Mouse (Mus musculus) G1E (cell line): ENCODE data around the gene Dock10. TPM values are rescaled to one million over a fixed set of nuclear protein-coding genes. Genes with fewer than 3 reads are reported as not detected.

ENCODE experiments used
- ATAC-seq: 2 replicates; pipeline ENCODE4 v1.8.0; 2016; ENCODE audit warnings: mild to moderate bottlenecking; ENCODE audit not compliant: insufficient number of reproducible peaks, poor library complexity, low FRiP score, severe bottlenecking; ENCODE audit errors: extremely low read depth
- DNase-seq: peaks from one replicate; pipeline ENCODE4 v3.0.0; 2012; ENCODE audit warnings: low spot score
- H3K27me3 ChIP-seq: 2 replicates; pipeline ENCODE4 v1.6.1; 2012; ENCODE audit warnings: mild to moderate bottlenecking, low read length, inconsistent platforms; ENCODE audit not compliant: insufficient read depth
- H3K36me3 ChIP-seq: replicated peaks from 2 replicates; pipeline ENCODE3; 2012; ENCODE audit warnings: mild to moderate bottlenecking, inconsistent platforms
- H3K4me1 ChIP-seq: 2 replicates; pipeline ENCODE4 v1.6.1; 2012; ENCODE audit warnings: low read depth, low read length, inconsistent platforms, mixed read lengths; ENCODE audit not compliant: insufficient read depth
- H3K4me3 ChIP-seq: 2 replicates; pipeline ENCODE4 v1.5.1; 2012; ENCODE audit warnings: low read depth, mild to moderate bottlenecking, inconsistent platforms, low read length, moderate library complexity, mixed read lengths
- H3K9me3 ChIP-seq: replicated peaks from 2 replicates; pipeline ENCODE4 v1.6.1; 2012; ENCODE audit warnings: inconsistent platforms
- CTCF ChIP-seq: IDR thresholded peaks from 2 replicates; pipeline ENCODE4 v1.5.1; 2012; ENCODE audit warnings: low read depth, low read length, inconsistent platforms, mixed read lengths
- GATA1 ChIP-seq: IDR thresholded peaks from 2 replicates; pipeline ENCODE4 v1.6.1; 2012; ENCODE audit warnings: borderline replicate concordance, low read length, inconsistent platforms, mixed read lengths
- GATA2 ChIP-seq: IDR thresholded peaks from 2 replicates; pipeline ENCODE4 v1.6.1; 2012; ENCODE audit warnings: low read depth, low read length, inconsistent platforms, borderline replicate concordance
- POLR2AphosphoS5 ChIP-seq: IDR thresholded peaks from 2 replicates; pipeline ENCODE4 v1.6.1; 2012; ENCODE audit warnings: low read depth, low read length, inconsistent platforms; ENCODE audit not compliant: insufficient replicate concordance
- TAL1 ChIP-seq: conservative IDR thresholded peaks from 2 replicates; pipeline ENCODE4 v1.6.1; 2012; ENCODE audit warnings: low read depth, low read length, inconsistent platforms, mixed read lengths
- polyA plus RNA-seq: library from polyadenylated mRNA; stranded (reverse); fragments of >175 nt; gene quantifications from 2 replicates; pipeline ENCODE4 v1.2.3, GENCODE M21; 2012
- total RNA-seq, 2 experiments: library from RNA; stranded (forward) in 1 of 2; stranded (reverse) in 1 of 2; fragments of 200-1000 nt in 1 of 2; fragments of >200 nt in 1 of 2; fragmentation: Nextera tagmentation in 1 of 2; gene quantifications; 2 replicates each; pipeline ENCODE4 v1.2.3; 2014 to 2017

Dock10 gene
- total and polyA plus RNA-seq, 3 experiments = 0.76 TPM; not detected in 2

DNA sequence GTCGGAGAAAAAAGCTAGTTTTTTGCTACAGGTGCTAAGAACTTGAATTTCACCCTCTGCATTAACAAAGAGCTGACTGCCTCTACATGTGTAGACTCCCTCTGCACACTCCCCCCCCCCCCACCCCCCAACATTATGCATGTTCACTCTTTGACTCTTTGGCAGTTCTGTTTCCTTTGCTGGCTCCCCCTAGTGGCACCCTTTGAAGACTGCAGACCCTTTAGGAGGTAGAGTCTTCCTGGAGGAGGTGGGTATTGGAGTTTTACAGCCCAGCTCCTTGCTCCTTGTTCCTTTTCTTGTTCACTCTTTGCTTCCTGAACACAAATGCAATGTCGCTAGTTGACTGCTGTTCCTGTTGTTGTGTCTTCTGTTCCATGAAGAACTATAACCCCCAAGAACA lies 181.4 kb downstream of the Dock10 start:
- ATAC-seq (no peak), DNase-seq (no peak)
- Histone ChIP-seq H3K4me3 (no peak overlapping the region), H3K4me1 (no peaks in the 10 kb centered on the region), H3K36me3 (no peaks in the 10 kb centered on the region), H3K9me3 (peaks cover 24% of the 10 kb centered on the region), H3K27me3 (no peaks in the 10 kb centered on the region)
- TF ChIP-seq GATA2 = no peak

DNA sequence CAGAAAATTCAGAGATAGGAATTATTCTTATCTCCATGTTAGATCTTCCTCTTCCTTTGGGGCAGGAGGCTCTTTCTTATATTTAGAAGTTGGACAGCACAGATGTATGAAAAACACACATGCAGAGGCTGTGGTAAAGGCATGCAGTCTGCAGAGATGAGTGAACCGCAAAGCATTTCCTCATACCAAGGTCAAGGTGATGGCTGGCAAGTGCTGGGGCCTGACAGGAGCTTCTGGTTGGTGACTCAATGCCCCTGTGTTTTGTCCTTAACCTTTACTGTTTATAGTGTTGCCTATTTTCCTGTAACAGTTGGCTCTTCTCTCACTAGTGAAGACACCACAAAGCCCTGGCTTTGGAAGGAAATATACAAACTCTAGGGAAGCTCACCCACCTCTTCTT lies 201.9 kb downstream of the Dock10 start:
- TF ChIP-seq GATA1 = no peak
- no peak for TF ChIP-seq CTCF
- no peak for TF ChIP-seq TAL1
- TF ChIP-seq POLR2AphosphoS5 = no peak
- TF ChIP-seq GATA2 = no peak
- Histone ChIP-seq H3K27me3 (no peaks in the 10 kb centered on the region), H3K9me3 (peaks cover 27% of the 10 kb centered on the region), H3K4me3 (no peak overlapping the region), H3K4me1 (no peaks in the 10 kb centered on the region), H3K36me3 (no peaks in the 10 kb centered on the region)
- ATAC-seq (no peak), DNase-seq (no peak)

DNA sequence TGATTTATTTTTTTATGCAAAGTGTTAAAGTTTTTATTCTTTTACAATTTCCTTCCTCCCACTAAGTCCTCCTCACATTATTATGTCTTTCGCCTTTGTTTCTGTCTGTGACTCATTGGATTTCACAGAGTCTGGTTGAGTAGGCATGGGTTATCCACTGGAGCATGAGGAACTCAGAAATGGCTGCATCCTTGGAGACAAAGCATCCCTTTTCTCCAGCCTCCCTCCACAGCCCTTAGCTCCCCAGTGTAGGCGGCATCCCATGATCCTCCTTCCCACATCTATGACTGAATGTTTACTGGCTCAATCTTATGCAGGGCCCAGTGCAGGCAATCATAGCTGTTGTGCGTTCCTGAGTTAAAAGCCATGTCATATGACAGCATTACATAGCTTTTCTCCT lies 216.8 kb downstream of the Dock10 start:
- H3K36me3 ChIP-seq = no peaks in the 10 kb centered on the region
- peaks cover 17% of the 10 kb centered on the region for H3K9me3 ChIP-seq
- no peaks in the 10 kb centered on the region for H3K27me3 ChIP-seq
- no peak for DNase-seq
- ATAC-seq = no peak
- no peaks in the 10 kb centered on the region for H3K4me1 ChIP-seq
- H3K4me3 ChIP-seq = no peak overlapping the region
- TF ChIP-seq POLR2AphosphoS5 (no peak), GATA2 (no peak), GATA1 (no peak), CTCF (no peak), TAL1 (no peak)

DNA sequence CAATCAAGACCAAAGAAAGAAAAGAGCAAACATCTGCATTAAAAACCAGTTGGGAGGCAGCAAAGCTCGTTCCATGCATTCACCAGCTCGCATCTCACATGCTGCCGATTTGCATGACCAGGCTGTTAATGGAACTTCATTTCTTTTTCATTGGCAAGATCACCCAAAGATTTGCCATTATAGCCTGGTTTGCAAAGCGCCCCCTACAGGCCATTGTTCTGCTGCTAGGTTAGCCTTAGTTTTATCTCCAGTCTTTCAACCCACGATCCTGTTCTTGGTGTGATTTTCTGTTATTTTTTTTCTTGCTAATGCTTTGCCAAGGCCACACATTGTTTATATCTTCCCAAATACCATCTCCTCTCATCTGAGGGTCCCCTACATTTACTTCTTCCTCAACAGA lies 236.1 kb downstream of the Dock10 start:
- Histone ChIP-seq H3K4me3 (no peak overlapping the region), H3K9me3 (peaks cover 6% of the 10 kb centered on the region; the same call in 1 of the 2 replicates), H3K36me3 (no peaks in the 10 kb centered on the region), H3K27me3 (no peaks in the 10 kb centered on the region), H3K4me1 (no peaks in the 10 kb centered on the region)
- DNase-seq = no peak
- no peak for TF ChIP-seq TAL1
- TF ChIP-seq GATA2 = no peak
- TF ChIP-seq POLR2AphosphoS5 = no peak
- no peak for TF ChIP-seq GATA1
- no peak for TF ChIP-seq CTCF
- no peak for ATAC-seq

DNA sequence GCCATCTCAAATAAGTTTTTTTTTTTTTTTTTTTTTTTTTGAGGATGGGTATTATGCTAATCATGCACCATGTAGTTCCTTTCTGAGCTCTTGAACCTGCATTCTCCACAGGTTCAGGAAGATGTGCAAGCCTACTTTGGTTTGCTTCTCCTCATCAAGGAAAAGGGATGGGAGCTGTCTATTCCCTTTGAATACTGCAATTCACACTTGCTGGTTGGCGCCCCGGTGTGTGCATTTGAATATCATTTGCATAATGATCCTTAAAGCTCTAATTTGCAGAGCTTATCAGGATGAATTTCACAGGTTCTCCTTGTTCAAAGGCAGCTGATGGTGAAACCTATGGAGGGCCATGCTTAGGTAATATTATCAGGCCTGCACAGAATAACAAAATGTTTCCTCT lies 237.9 kb downstream of the Dock10 start:
- ATAC-seq = no peak
- Histone ChIP-seq H3K27me3 (no peaks in the 10 kb centered on the region), H3K36me3 (no peaks in the 10 kb centered on the region), H3K9me3 (peaks cover 4% of the 10 kb centered on the region; the same call in 1 of the 2 replicates), H3K4me3 (no peak overlapping the region), H3K4me1 (no peaks in the 10 kb centered on the region)
- no peak for TF ChIP-seq GATA2
- no peak for TF ChIP-seq TAL1
- no peak for TF ChIP-seq GATA1
- TF ChIP-seq POLR2AphosphoS5 = no peak
- no peak for TF ChIP-seq CTCF
- no peak for DNase-seq

DNA sequence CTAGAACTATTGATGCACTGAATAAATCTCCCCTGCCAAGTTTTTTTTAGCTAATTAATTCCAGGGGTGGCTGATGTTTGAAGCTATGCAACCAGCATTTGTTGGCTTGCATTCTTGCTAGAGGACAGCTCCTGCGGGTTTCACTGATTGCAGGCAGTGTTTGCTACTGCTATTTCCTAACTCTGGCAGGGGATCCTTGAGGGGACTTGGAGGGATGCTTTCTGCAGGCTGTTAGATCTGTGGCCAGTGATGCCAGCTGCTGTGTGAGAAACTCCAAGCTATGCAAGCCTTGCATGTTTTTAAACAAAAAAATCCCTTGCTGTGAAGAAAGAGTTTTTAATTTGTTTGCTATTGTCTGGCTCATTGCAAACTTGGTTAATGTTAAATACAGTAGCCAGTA lies 238.4 kb downstream of the Dock10 start:
- ATAC-seq (no peak), DNase-seq (no peak)
- Histone ChIP-seq H3K27me3 (no peaks in the 10 kb centered on the region), H3K9me3 (peaks cover 5% of the 10 kb centered on the region; the same call in 1 of the 2 replicates), H3K36me3 (no peaks in the 10 kb centered on the region), H3K4me1 (no peaks in the 10 kb centered on the region), H3K4me3 (no peak overlapping the region)
- TF ChIP-seq POLR2AphosphoS5 (no peak), CTCF (no peak), GATA1 (no peak), TAL1 (no peak), GATA2 (no peak)

DNA sequence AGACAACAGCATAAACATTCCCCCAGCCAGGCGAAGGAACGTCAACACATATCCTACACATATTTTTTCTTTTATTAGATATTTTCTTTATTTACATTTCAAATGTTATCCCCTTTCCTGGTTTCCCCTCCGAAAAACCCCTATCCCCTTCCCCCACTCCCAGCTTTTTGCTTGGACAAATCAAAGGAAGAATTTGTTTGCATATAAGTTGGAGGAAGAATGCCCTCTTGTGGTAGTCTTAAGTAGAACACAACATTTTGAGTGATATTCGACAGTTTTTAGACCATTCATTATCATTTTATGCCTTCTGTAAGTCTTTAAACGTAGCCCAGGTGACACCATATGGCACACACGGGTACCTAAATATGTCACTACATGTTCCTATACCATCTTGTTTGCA lies 242.5 kb downstream of the Dock10 start:
- no peak for ATAC-seq
- no peaks in the 10 kb centered on the region for H3K27me3 ChIP-seq
- TF ChIP-seq GATA2 (no peak), CTCF (no peak), TAL1 (no peak), GATA1 (no peak), POLR2AphosphoS5 (no peak)
- no peak for DNase-seq
- H3K9me3 ChIP-seq = peaks cover 6% of the 10 kb centered on the region; the same call in 1 of the 2 replicates
- H3K4me3 ChIP-seq = no peak overlapping the region
- H3K36me3 ChIP-seq = no peaks in the 10 kb centered on the region
- no peaks in the 10 kb centered on the region for H3K4me1 ChIP-seq
